Mouse (Mus musculus) lung, postnatal 0 days (tissue): Measurements from ENCODE around the gene Rps27rt. TPM values are rescaled to one million over a fixed set of nuclear protein-coding genes. Genes with fewer than 3 reads are reported as not detected.

Source experiments
- ATAC-seq: fragments of 200-750 bp; cut with Nextera tagmentation; 2 replicates; pipeline ENCODE4 v1.8.0; 2017; ENCODE audit warnings: moderate library complexity
- DNase-seq: peaks from one replicate; pipeline ENCODE4 v3.0.0-alpha.2; 2016; ENCODE audit warnings: low spot score
- H3K27ac ChIP-seq: fragments of 300-500 bp; sonication (generic); 2 replicates; pipeline ENCODE4 v1.5.1; 2014; ENCODE audit warnings: antibody characterized with exemption, mild to moderate bottlenecking, low read length, mixed read lengths
- H3K27me3 ChIP-seq: fragments of 300-500 bp; sonication (generic); replicated peaks from 2 replicates; pipeline ENCODE4 v1.6.1; 2014; ENCODE audit warnings: low read length, mixed read lengths; ENCODE audit not compliant: insufficient read depth
- H3K36me3 ChIP-seq: fragments of 300-500 bp; sonication (generic); 2 replicates; pipeline ENCODE4 v1.6.1; 2014; ENCODE audit warnings: low read length, mixed read lengths; ENCODE audit not compliant: insufficient read depth
- H3K4me1 ChIP-seq: fragments of 300-500 bp; sonication (generic); 2 replicates; pipeline ENCODE4 v1.6.1; 2014; ENCODE audit warnings: antibody characterized with exemption, low read depth, low read length, mixed read lengths; ENCODE audit not compliant: insufficient read depth
- H3K4me2 ChIP-seq: fragments of 300-500 bp; sonication (generic); replicated peaks from 2 replicates; pipeline ENCODE4 v1.6.1; 2014; ENCODE audit warnings: low read depth, mild to moderate bottlenecking, low read length, moderate library complexity, mixed read lengths
- H3K4me3 ChIP-seq: fragments of 300-500 bp; sonication (generic); 2 replicates; pipeline ENCODE4 v1.5.1; 2014; ENCODE audit warnings: low read depth, low read length
- H3K9ac ChIP-seq: fragments of 300-500 bp; sonication (generic); replicated peaks from 2 replicates; pipeline ENCODE4 v1.6.1; 2014; ENCODE audit warnings: low read depth, mild to moderate bottlenecking
- H3K9me3 ChIP-seq: fragments of 300-500 bp; sonication (generic); 2 replicates; pipeline ENCODE4 v1.6.1; 2016; ENCODE audit warnings: low read length, mixed read lengths
- CTCF ChIP-seq: IDR thresholded peaks from 2 replicates; pipeline ENCODE4 v1.5.1; 2016; ENCODE audit warnings: antibody characterized with exemption, mild to moderate bottlenecking
- EP300 ChIP-seq: IDR thresholded peaks from 2 replicates; pipeline ENCODE4 v1.6.1; 2016; ENCODE audit warnings: antibody characterized with exemption, mild to moderate bottlenecking, control low read depth
- WGBS: fragments of 180-500 bp; shearing (Covaris S2); extraction: QIAGEN DNeasy Blood & Tissue Kit; methylation state at CpG from one replicate; pipeline ENCODE4 v1.1.7; 2014; 5-methylcytosine and 5-hydroxymethylcytosine counted together
- polyA plus RNA-seq: library from polyadenylated mRNA; unstranded; fragments of >200 nt; fragmentation: Nextera tagmentation; extraction: Ambion mirVana; gene quantifications from 2 replicates; pipeline ENCODE4 v1.2.1, GENCODE M21; 2015

The Rps27rt gene
- polyA plus RNA-seq, 1 experiment from 2014 or later: 625 TPM

- ATAC-seq: no peak
- Histone ChIP-seq H3K27ac (no peak overlapping the region), H3K4me1 (no peaks in the 10 kb centered on the region), H3K27me3 (no peaks in the 10 kb centered on the region), H3K4me3 (no peak overlapping the region), H3K9me3 (no peaks in the 10 kb centered on the region), H3K9ac (no peak overlapping the region), H3K36me3 (no peaks in the 10 kb centered on the region), H3K4me2 (no peak overlapping the region)
- DNase-seq: no peak
- WGBS: 92% methylated on average over 11 of the region's 11 CpGs
- TF ChIP-seq EP300: no peak
- no peak for TF ChIP-seq CTCF
Observed at GRCm38 (mm10) chr9:114955340-114955739, 27.2 kb downstream of the Rps27rt start.

GRCm38 (mm10) chr9:114952866-114953265 lies 29.7 kb downstream of the Rps27rt start:
- H3K4me2 ChIP-seq: no peak overlapping the region
- DNase-seq (no peak), ATAC-seq (no peak)
- no peaks in the 10 kb centered on the region; the same call in 1 of the 2 replicates for H3K4me1 ChIP-seq
- H3K9me3 ChIP-seq: no peaks in the 10 kb centered on the region
- no peak overlapping the region for H3K27ac ChIP-seq
- no peak for TF ChIP-seq EP300
- peak; percentile 56 for TF ChIP-seq CTCF
- H3K9ac ChIP-seq: no peak overlapping the region
- H3K27me3 ChIP-seq: no peaks in the 10 kb centered on the region
- H3K4me3 ChIP-seq: no peak overlapping the region
- no peaks in the 10 kb centered on the region for H3K36me3 ChIP-seq
- WGBS: 36% methylated on average over 1 of the region's 1 CpGs

GRCm38 (mm10) chr9:114948395-114948794 lies 34.1 kb downstream of the Rps27rt start:
- 36% methylated on average over 5 of the region's 5 CpGs for WGBS
- ATAC-seq (peak; percentile 83), DNase-seq (peak; percentile 56)

GRCm38 (mm10) chr9:114945576-114945975 lies 37.0 kb downstream of the Rps27rt start:
- 78% methylated on average over 6 of the region's 6 CpGs for WGBS
- ATAC-seq (no peak), DNase-seq (no peak)
- TF ChIP-seq CTCF (no peak), EP300 (no peak)
- Histone ChIP-seq H3K9ac (no peak overlapping the region), H3K4me1 (no peaks in the 10 kb centered on the region; the same call in 1 of the 2 replicates), H3K36me3 (no peaks in the 10 kb centered on the region), H3K27me3 (no peaks in the 10 kb centered on the region), H3K9me3 (no peaks in the 10 kb centered on the region), H3K4me2 (no peak overlapping the region), H3K27ac (no peak overlapping the region), H3K4me3 (no peak overlapping the region)

More at GRCm38 (mm10) chr9:114948395-114948794, 34.1 kb downstream of the Rps27rt start:
- Histone ChIP-seq H3K36me3 (no peaks in the 10 kb centered on the region), H3K4me2 (no peak overlapping the region), H3K9ac (no peak overlapping the region), H3K27ac (no peak overlapping the region), H3K27me3 (no peaks in the 10 kb centered on the region), H3K4me1 (no peaks in the 10 kb centered on the region; the same call in 1 of the 2 replicates), H3K4me3 (no peak overlapping the region), H3K9me3 (no peaks in the 10 kb centered on the region)
- TF ChIP-seq EP300 (no peak), CTCF (no peak)

GRCm38 (mm10) chr9:114944642-114945041 lies 37.9 kb downstream of the Rps27rt start:
- Histone ChIP-seq H3K9ac (no peak overlapping the region), H3K36me3 (no peaks in the 10 kb centered on the region), H3K9me3 (no peaks in the 10 kb centered on the region), H3K4me2 (no peak overlapping the region), H3K4me1 (no peaks in the 10 kb centered on the region; the same call in 1 of the 2 replicates), H3K4me3 (no peak overlapping the region), H3K27me3 (no peaks in the 10 kb centered on the region), H3K27ac (no peak overlapping the region)
- no peak for TF ChIP-seq CTCF
- no peak for TF ChIP-seq EP300
- 83% methylated on average over 3 of the region's 3 CpGs for WGBS
- ATAC-seq (no peak), DNase-seq (no peak)

- Histone ChIP-seq H3K9ac (no peak overlapping the region), H3K36me3 (no peaks in the 10 kb centered on the region), H3K27ac (no peak overlapping the region), H3K4me2 (no peak overlapping the region), H3K4me1 (no peaks in the 10 kb centered on the region), H3K9me3 (no peaks in the 10 kb centered on the region), H3K27me3 (no peaks in the 10 kb centered on the region), H3K4me3 (no peak overlapping the region)
- DNase-seq (no peak), ATAC-seq (no peak)
- TF ChIP-seq EP300 (no peak), CTCF (no peak)
- WGBS: 79% methylated on average over 2 of the region's 2 CpGs
Observed at GRCm38 (mm10) chr9:114936687-114937086, 45.9 kb downstream of the Rps27rt start.

GRCm38 (mm10) chr9:114935321-114935720 lies 47.2 kb downstream of the Rps27rt start:
- Histone ChIP-seq H3K27ac (no peak overlapping the region), H3K9me3 (no peaks in the 10 kb centered on the region), H3K36me3 (no peaks in the 10 kb centered on the region), H3K9ac (no peak overlapping the region), H3K4me3 (no peak overlapping the region), H3K4me1 (no peaks in the 10 kb centered on the region), H3K4me2 (no peak overlapping the region), H3K27me3 (no peaks in the 10 kb centered on the region)
- DNase-seq: no peak
- WGBS: 91% methylated on average over 4 of the region's 4 CpGs
- ATAC-seq: no peak
- TF ChIP-seq EP300 (no peak), CTCF (no peak)
